Mouse (Mus musculus): ENCODE data around the gene Bach1. TPM values are rescaled to one million over a fixed set of nuclear protein-coding genes. Genes with fewer than 3 reads are reported as not detected.

The Bach1 gene
- total RNA-seq (2021), result 10 to 100 TPM; 12.0 to 12.8 TPM

GRCm38 (mm10) chr16:87698692-87699305 lies at the start of gene Bach1:
Gene Bach1, plus strand, starts transcription at chr16:87698945.
- intact Hi-C loops (cut with DNase I), result no loop called here
- peak; percentile 87 to 90 for DNase-seq (ENCODE audit: low spot score in 2 of 2)

GRCm38 (mm10) chr16:87652344-87652743 lies 46.4 kb upstream of the Bach1 start:
- DNase-seq (ENCODE audit: low spot score in 2 of 2), result no peak
- intact Hi-C loops (cut with DNase I), result no loop called here

GRCm38 (mm10) chr16:87652924-87653323 lies 45.8 kb upstream of the Bach1 start:
- intact Hi-C loops (cut with DNase I), result no loop called here
- DNase-seq (ENCODE audit: low spot score in 2 of 2), result no peak

GRCm38 (mm10) chr16:87654016-87654575 lies 44.6 kb upstream of the Bach1 start:
- intact Hi-C loops (cut with DNase I), result no loop called here
- no peak for DNase-seq (ENCODE audit: low spot score in 2 of 2)

GRCm38 (mm10) chr16:87655005-87655404 lies 43.7 kb upstream of the Bach1 start:
- no peak for DNase-seq (ENCODE audit: low spot score in 2 of 2)
- intact Hi-C loops (cut with DNase I), result no loop called here

- intact Hi-C loops (cut with DNase I), result no loop called here
- DNase-seq (ENCODE audit: low spot score in 2 of 2), result no peak
These were observed 43.2 kb upstream of the Bach1 start for GRCm38 (mm10) chr16:87655579-87655978.

- no peak for DNase-seq (ENCODE audit: low spot score in 2 of 2)
- intact Hi-C loops (cut with DNase I), result no loop called here
These were observed 42.0 kb upstream of the Bach1 start for GRCm38 (mm10) chr16:87656771-87657170.

- intact Hi-C loops (cut with DNase I), result no loop called here
These were observed 41.5 kb upstream of the Bach1 start for GRCm38 (mm10) chr16:87657291-87657690.

GRCm38 (mm10) chr16:87661024-87661471 lies 37.7 kb upstream of the Bach1 start:
- DNase-seq (ENCODE audit: low spot score in 2 of 2), result peak in 1 of 2 experiments; percentile 17
- intact Hi-C loops (cut with DNase I), result no loop called here

More at GRCm38 (mm10) chr16:87657291-87657690, 41.5 kb upstream of the Bach1 start:
- DNase-seq (ENCODE audit: low spot score in 2 of 2), result no peak

- intact Hi-C loops (cut with DNase I), result no loop called here
- DNase-seq (ENCODE audit: low spot score in 2 of 2), result no peak
These were observed 37.1 kb upstream of the Bach1 start for GRCm38 (mm10) chr16:87661636-87662035.

GRCm38 (mm10) chr16:87662528-87662927 lies 36.2 kb upstream of the Bach1 start:
- DNase-seq (ENCODE audit: low spot score in 2 of 2), result no peak
- intact Hi-C loops (cut with DNase I), result no loop called here

GRCm38 (mm10) chr16:87663890-87664289 lies 34.9 kb upstream of the Bach1 start:
- no peak for DNase-seq (ENCODE audit: low spot score in 2 of 2)
- intact Hi-C loops (cut with DNase I), result no loop called here

- intact Hi-C loops (cut with DNase I), result no loop called here
- no peak for DNase-seq (ENCODE audit: low spot score in 2 of 2)
These were observed 33.5 kb upstream of the Bach1 start for GRCm38 (mm10) chr16:87665246-87665645.

- intact Hi-C loops (cut with DNase I), result no loop called here
- DNase-seq (ENCODE audit: low spot score in 2 of 2), result no peak
These were observed 32.8 kb upstream of the Bach1 start for GRCm38 (mm10) chr16:87665752-87666619.

- intact Hi-C loops (cut with DNase I), result no loop called here
- DNase-seq (ENCODE audit: low spot score in 2 of 2), result no peak
These were observed 32.1 kb upstream of the Bach1 start for GRCm38 (mm10) chr16:87666620-87667004.

- intact Hi-C loops (cut with DNase I), result no loop called here
These were observed 30.7 kb upstream of the Bach1 start for GRCm38 (mm10) chr16:87668002-87668401.

GRCm38 (mm10) chr16:87670091-87670820 lies 28.5 kb upstream of the Bach1 start:
- intact Hi-C loops (cut with DNase I), result no loop called here
- no peak for DNase-seq (ENCODE audit: low spot score in 2 of 2)

More at GRCm38 (mm10) chr16:87668002-87668401, 30.7 kb upstream of the Bach1 start:
- DNase-seq (ENCODE audit: low spot score in 2 of 2), result no peak

GRCm38 (mm10) chr16:87670821-87671165 lies 28.0 kb upstream of the Bach1 start:
- intact Hi-C loops (cut with DNase I), result no loop called here
- no peak for DNase-seq (ENCODE audit: low spot score in 2 of 2)

GRCm38 (mm10) chr16:87671336-87671735 lies 27.4 kb upstream of the Bach1 start:
- intact Hi-C loops (cut with DNase I), result no loop called here

GRCm38 (mm10) chr16:87673155-87673554 lies 25.6 kb upstream of the Bach1 start:
- DNase-seq (ENCODE audit: low spot score in 2 of 2), result no peak
- intact Hi-C loops (cut with DNase I), result no loop called here

More at GRCm38 (mm10) chr16:87671336-87671735, 27.4 kb upstream of the Bach1 start:
- no peak for DNase-seq (ENCODE audit: low spot score in 2 of 2)

All from left cerebral cortex, postnatal 36 days (tissue).